Mouse (Mus musculus): ENCODE results near the gene Cyp26b1.
A peak's percentile ranks its signal among the peaks of the same experiment; 100 is the strongest.
"Not testable (repeated sequence)": the region's sequence is repeated elsewhere in the genome, so short reads cannot be mapped to it uniquely, and the experiment has no call there.

The Cyp26b1 gene

DNA sequence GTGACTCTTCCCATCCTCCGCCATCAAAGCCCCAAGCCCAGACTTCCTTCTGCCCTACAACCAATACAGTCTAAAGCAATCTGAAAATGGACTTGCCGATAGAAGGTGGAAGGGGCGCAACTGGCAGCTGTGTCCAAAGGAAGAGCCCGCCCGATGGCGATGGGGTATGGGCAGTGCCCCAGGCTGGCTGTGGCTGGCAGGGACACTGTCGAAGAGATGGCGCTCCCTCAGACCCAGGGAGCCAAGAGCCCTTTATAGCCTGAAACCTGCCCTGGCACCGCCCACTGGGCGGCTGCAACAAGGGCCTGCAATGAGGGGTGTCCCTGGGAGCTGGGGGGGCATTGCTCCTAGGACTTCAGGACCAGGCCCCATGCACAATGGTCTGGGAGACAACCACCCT is at the start of gene Cyp26b1:
Cyp26b1 (minus strand) TSS at position 216 of the 400 bp plus-strand sequence.
- DNase-seq (ENCODE audit: extremely low read depth, low read depth, low spot score) = no peak

DNA sequence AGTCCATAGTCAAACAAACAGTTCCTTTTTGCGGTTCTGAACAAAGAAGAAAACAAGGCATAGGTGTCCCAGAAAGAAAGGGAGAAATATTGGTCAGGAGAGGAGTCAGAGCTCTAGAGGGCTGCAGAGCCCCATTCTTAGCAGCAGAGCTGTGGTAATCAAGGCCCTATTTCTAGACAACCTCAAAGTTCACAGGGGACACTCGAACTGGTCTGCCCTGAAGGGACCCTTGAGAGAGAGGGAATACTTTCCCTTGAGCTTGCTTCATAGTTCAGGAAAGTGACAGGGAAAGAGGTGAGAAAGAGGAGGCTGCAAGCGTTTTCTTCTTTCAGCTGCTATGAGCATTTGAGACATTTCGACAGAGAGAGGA is 47.3 kb upstream of the Cyp26b1 start:
- no peak for DNase-seq (ENCODE audit: extremely low read depth, low read depth, low spot score)

DNA sequence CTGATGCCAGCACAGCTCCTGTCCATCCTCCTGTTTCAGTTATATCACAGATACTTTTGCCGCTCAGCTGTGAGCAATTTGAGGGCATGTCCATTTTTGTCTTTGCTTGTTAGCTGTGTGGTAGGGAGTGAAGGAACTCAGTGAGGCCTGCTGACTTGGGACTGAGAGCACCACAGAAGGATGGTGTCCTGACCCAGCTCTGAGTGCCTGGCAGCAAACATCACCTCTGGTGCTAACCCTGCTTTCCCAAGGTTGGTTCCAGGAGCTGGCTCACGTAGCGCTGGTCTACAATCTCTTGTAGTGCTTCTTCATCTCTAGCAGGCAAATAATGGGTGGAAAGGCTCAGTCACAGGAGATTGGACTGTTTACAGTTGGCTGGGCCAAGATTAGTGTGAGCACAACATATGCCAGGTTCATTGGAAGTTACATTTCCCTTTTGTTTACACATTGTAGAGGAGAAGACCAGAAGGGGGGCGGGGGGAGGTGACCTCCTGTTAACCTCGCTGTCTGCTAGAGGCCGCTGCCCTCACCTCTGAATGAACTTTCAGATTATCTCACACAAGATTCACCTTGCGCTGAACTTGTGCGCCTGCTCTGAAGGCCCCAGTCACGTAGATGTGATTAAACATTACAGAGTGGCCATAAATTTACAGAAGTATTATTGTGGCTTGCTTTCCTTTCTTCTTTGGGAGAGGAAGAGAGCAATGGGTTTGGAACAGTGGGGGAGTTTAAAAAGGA is 46.8 kb upstream of the Cyp26b1 start:
- no peak for DNase-seq (ENCODE audit: extremely low read depth, low read depth, low spot score)

DNA sequence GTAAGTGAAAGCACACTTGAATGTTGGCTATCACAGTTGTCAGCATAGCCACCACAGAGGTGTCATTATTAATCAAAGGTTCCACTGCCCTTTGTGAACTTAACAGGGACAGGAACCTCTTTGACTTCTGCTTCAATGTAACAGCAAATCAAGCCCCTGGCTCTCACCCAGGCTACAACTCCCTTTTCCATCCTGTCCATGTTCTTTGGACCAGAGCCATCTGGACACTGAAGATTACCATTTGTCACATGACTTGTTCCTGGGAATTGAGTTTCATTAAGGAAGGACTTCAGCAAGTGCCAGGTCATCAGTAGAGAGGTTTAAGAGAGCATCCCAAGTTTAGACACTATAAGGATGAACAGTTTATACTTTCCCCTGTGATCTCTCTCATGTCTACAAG is 44.5 kb upstream of the Cyp26b1 start:
- DNase-seq (ENCODE audit: extremely low read depth, low read depth, low spot score) = no peak

DNA sequence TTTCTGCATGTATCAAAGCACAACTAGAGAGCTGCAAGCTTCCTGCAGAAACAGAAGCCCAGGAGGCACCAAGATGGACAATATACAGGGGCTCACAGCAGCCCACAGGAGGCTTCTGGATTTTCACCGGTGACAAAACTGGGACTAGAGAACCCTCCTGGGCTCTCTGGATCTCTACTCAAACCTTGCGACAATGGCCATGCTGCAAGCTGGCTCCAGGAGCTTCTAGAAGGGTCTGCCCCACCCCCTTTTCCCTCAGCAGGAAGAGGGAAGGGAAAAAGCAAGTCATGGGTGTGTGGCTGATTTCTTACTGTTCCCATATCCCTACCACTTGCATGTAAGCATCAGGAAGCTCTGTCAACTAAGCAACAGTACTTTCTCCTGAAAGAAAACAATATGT is 37.9 kb upstream of the Cyp26b1 start:
- no peak for DNase-seq (ENCODE audit: extremely low read depth, low read depth, low spot score)

DNA sequence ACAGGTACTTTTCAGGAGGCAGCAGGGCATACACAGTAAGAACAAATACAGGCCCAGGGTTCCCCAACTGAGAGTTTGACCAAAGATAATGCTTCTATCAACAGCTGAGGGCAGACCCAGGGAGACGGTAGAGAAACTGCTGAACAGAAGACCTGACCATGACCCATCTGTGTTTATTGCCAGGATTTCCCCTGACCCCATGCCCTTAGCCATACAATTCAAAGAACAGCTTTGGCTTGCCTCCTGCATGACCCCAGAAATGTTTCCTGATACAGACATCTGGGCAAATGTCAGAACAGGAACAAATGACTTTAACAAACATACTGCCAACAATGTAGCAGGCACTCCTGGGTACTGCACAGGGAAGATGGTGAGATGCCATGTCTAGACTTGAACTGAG is 36.6 kb upstream of the Cyp26b1 start:
- DNase-seq (ENCODE audit: extremely low read depth, low read depth, low spot score) = no peak

DNA sequence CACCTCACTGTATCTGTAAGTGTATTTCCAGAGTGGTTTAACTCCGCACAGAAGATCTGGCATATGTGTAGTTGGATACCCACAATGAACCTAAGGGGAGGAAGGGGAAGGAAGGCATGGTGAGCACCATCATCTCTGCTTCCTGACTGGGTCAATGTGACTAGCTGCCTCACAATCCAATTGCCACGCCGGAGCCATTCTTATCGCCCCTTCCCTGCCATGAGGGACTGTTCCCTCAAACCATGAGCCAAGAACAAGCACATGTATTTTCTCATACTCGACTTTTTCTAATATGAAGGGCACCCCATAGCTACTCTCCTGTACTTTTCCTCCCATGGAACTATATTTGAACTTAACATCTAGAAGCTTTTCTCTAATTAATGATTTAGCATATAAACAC is 35.1 kb upstream of the Cyp26b1 start:
- DNase-seq (ENCODE audit: extremely low read depth, low read depth, low spot score) = no peak

DNA sequence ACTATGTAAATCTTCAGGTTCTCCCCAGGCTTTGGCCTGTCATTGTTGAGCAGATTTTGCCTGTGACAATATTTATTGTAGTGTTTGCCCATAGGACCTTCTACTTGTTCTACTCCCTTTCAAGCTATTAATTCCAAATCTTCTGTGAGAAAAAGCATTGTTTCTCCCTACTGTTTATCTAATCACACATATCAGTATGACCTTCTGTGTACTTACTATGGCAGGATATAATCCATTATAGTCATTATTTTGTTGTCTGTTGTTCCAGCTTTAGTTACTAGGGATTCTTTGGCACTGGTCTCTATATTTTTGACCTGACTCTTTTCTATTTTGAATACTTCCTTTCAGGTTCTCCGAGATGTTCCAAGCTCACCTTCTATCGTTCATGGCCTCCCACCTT is 32.7 kb upstream of the Cyp26b1 start:
- no peak for DNase-seq (ENCODE audit: extremely low read depth, low read depth, low spot score)

DNA sequence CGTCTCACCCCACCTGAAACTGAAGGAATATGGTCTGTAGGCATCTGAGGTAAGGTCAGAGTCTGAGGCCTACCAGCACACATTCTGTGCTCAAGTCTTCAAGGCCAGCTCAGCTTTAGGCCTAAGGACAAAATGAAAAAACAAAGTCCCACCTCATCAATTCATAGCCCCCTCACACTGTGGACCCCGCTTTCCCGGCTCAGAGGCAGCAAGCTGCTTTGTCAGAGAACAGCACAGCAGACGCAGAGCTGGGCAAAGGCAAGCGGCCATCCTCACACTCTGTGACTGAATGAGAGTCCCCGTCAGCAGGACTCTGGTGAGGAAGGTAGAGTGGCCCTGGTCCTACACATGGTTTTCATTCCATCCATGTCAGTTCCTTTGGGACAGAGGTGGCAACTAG is 25.5 kb upstream of the Cyp26b1 start:
- no peak for DNase-seq (ENCODE audit: extremely low read depth, low read depth, low spot score)

DNA sequence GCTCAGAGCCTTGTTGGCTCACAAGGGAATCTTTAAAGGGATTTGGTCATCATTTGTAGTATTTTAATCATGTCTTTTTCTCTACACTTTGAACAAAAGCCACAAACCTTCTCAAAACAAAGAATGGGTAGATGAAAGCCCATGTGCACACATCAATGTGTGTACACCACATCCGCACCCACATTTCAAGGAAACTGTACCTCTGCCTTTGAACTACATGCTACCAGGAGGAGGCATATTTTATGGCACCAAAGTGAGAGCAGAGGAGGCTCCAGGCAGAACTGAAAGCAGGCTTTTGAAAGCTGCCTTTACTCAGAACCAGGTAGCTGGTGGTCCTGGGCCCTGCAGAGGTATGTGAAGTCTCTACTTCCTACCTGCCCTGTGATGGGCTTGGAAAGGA is 23.3 kb upstream of the Cyp26b1 start:
- DNase-seq (ENCODE audit: extremely low read depth, low read depth, low spot score) = no peak

DNA sequence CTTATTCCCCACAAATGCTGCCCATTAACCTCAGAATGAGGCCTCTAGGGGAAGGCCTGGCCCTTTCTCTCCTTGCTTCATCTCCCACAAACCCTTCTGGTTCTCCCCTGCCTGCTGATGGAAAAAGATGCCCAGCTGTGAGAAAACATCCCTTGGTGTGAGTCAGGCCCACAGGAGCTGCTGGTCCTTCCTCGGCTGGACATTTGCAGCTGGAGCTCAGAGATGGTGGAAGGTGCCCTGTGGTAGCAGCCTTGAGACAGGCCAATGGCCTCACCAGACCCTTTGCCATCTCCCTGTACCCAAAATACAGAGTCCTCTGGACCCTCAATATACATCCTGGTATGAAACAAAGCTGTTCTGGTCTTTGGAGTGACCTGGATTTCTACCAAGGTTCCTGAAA is 22.9 kb upstream of the Cyp26b1 start:
- no peak for DNase-seq (ENCODE audit: extremely low read depth, low read depth, low spot score)

DNA sequence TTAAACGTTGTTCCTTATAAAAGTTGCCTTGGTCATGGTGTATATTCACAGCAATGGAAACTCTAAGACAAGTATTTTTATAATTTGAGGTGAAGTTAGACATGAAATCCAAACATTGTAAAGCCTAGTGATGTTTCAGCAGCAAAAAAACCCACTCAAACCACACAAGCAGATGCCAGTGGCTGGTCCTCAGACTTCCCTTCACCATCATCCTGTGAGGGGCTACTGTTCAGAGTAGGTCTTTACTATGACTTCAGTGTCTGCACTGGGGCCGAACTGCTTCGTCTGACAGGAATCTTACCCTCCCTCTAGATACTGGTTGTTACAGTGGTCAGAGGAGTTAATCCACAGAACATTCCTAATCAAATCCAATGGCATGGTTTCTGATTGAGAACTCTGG is 19.9 kb upstream of the Cyp26b1 start:
- no peak for DNase-seq (ENCODE audit: extremely low read depth, low read depth, low spot score)

DNA sequence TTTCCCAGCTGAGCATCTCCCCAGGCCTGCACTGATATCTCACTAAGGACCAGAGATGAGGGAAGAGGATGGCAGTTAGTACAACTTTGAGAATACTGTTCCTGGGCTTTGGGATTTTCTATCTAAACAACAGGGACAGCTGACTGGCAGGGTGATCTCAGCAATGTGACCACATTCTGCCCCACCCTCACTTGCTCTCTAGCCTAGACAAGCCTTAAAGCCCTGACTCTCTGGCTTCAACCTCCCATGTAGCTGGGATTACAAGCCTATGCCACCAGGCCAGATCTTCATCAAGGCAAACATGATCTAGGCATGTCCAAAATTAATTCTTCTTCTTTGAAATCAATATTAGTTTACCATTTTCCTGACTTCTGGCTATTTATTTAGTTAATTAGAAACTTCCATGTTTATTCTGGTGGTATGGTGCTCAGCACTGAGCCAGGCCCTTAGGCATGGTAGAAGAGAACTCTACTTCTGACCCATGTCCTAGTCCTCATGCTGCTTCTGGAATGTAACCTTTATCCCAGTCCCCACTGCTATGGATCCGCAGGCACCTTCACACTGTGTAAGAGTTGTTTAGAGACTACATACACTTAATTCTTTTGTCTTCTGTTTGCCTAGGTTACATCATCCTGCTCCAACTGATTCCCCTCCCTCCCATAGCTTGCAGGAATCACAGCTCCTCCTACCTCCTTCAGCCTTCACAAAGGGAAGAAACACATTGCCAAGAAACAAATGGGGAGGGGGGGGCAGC is 7.6 kb upstream of the Cyp26b1 start:
- peak; percentile 30 for DNase-seq (ENCODE audit: extremely low read depth, low read depth, low spot score)

DNA sequence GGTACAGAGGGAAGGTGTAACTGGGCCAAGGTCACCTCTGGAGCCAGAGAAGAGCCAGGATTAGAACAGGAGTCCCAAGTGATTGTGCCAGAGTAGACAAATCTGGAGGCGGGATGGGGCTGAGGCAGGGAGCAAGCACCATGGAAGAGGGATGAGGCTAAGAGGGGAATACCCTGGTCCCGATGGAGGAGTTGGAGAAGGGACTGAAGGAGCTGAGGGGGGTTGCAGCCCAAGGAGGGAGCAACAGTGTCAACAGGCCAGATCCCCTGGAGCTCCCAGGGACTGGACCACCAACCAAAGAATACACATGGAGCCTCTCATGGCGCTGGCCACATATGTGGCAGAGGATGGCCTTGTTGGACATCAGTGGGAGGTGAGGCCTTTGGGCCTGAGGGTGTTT is 5.6 kb upstream of the Cyp26b1 start:
- not testable (repeated sequence) for DNase-seq (ENCODE audit: extremely low read depth, low read depth, low spot score)

DNA sequence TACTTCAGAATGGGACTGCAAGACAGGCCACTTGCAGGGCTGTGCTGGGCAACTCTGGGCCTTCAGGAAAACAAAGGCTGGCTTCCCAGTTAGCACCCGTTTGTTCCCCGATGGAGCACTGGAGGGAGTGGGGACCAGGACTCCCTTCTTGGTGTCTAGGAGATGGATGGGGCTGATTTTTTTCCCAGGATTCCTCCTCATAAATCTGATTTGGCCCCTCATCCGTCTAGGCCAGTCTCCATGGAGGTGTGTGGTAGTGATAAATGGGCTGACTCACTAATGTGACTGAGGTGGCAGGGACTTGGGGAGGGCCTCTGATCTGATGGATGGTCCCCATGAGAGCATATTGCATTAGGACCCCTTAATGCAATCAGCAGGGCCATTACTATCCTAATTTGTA is 5.0 kb upstream of the Cyp26b1 start:
- no peak for DNase-seq (ENCODE audit: extremely low read depth, low read depth, low spot score)

DNA sequence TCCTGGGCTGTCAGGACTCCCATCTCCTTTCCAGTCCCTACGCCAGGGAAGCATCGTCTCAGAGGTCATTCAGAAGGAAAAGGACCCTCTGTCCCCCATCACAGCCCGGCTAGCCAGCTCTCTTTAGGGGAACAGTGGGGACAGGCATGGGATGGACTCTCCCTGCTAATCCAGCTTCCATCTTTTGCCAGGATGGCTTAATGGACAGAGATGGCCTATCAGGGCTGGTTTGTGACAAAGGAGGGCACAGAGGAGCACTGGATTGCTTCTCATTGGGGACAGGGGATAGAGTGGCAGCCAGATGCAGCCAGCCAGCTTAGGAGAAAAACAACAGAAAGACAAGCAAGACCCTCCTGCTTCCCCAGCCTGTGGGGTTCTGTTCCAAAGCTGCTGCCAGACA is 918 bp upstream of the Cyp26b1 start:
- DNase-seq (ENCODE audit: extremely low read depth, low read depth, low spot score) = no peak

DNA sequence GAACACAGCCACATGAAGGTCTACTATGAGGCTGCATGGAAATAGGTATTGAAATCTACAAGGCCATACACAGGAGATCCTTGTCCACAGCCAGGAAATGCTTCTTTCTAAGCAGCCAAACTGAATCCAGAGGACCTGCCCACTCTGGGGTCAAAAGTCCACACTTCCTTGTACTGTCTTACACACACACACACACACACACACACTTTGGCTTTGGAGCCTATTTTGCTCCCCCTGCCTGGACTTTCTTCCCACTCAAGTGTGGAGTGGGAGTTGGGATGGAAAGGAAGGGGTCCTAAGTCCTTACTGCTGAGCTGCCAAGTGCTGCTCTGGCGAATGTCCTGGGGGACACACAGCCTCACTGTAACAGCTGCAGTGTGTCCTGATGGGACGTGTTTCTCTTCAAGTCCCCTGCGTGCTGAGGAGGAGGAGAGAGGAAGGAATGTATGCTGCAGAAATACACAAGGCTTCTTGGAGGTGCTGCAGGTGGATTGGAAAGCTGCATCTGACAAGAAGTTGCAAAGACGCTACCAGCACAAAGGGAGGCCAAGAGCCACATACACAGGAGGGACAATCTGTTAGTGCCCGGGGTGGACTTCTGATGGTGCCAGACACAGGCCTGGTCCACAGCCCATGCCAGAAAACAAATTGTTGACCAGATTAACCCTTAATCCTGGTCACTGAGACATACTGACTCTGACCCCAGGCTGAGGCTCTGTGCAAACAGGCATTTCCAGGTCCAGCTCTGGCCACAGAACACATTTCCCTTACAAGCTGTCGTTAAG is 2.6 kb downstream of the Cyp26b1 start:
- no peak for DNase-seq (ENCODE audit: extremely low read depth, low read depth, low spot score)

DNA sequence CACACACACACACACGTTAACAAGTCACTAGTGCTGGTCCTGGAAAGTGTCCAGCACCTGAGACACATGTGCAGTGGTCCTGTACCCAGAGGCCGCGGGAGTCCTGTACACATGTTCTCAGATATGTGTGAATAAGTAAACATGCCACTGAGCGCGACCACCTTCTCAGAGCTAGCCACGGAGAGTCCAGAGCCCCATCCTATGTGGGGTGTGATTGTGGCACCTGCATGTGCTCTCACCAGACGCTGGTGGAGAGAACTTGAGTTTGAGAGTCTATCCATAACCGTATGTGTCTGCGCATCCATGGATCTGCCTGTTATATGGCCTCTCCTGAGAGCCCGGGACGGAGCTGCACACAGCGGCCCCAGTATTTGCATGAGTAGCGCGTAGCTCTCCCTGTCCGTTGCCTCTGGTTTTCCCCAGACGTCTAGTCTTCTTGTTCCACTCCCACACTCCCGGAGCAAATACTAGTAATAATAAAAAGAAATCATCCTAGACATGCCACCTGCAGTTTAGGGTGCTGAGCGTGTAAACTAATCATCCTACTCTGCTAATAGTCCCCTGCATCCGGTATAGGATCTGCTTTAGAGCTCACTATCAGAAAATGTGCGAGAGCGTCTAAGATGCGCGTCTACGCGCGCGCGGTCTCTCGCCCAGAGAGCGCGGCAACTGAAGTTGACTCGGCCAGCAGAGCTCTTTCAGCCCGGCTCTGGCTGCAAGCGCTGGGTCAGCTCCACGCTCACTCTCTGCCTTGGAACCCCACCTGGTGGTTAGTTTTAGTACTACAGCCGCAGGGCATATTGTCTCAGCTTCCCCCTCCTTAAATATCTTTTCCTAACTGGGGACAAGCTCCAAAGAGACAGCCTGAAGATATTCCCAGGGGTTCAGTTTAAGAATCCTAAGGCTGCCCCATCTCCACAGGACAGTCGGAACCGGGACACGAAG is 3.7 kb downstream of the Cyp26b1 start:
- peak; percentile 14 for DNase-seq (ENCODE audit: extremely low read depth, low read depth, low spot score)

DNA sequence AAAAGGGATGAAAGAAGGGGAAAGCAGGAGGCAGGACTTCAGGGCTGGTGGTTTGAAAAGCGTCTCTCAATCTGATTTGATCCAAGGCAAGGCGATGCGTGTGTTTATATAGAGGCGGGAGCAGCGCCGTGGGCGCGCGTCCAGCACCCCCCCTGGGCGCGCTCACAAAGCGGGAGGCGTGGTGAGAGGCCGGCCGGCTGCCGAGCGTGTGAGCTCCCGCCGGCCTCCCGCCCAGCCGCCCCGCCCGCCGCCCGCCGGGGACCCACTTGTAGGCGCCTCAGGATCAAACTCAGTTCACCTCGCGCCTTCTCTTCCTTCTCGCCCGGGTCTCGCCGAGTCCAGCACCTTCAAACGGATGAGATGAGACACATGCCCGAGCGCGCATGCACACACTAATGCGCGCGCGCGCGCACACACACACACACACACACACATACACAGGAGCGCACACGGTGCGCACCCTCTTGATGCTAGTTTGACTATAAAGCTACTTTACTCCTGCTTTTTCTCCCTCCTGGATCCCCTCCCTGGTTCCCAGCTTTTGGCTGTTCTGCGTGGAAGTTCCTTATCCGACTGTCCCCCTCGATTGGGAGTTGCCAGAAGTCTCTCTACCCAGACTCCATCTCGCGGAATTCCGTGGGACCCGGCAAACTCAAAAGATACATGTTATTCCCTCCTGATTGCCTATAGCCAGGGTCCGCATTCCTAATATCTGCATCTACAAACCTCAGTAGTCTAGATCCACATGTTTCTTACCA is 4.6 kb downstream of the Cyp26b1 start:
- no peak for DNase-seq (ENCODE audit: extremely low read depth, low read depth, low spot score)

DNA sequence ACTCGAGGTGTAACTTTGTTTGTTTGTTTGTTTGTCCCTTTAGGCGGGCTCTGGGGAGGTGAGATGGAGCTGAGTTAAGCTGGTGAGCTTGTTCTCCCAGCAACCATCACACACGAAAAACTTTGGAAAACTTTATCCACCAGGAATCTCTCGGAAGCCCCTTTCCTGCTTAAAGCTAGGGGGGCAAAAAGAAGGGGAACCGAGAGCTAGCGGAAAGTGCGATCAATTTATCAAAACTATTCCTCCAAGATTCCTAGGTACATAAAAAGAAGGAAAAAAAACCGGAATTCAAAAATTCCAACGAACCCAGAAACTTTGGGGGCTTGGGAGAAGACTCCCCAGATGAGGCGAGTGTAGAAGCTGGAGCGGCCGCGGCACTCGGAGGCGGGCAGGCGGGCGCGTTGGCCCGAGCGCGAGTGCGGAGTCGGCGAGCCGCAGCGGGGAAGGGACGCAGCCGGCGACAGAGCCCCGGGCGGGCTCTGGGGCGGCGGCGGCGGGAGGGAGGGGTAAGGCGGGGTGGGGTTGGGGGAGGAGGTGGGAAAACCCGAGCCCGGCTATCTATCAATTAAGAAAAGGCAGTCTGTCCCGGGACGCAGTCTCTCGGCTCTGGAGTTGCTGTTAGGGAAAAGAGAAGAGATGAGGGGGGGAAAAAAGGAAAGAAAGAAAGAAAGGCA is 5.3 kb downstream of the Cyp26b1 start:
- no peak for DNase-seq (ENCODE audit: extremely low read depth, low read depth, low spot score)

All from fat pad, adult 2 months (tissue).